Mouse (Mus musculus) 416B (cell line): ENCODE data around the gene Marc2.

ENCODE experiments used
- DNase-seq: peaks from one replicate; pipeline ENCODE4 v3.0.0; 2011; ENCODE audit warnings: low read depth

The Marc2 gene

DNA sequence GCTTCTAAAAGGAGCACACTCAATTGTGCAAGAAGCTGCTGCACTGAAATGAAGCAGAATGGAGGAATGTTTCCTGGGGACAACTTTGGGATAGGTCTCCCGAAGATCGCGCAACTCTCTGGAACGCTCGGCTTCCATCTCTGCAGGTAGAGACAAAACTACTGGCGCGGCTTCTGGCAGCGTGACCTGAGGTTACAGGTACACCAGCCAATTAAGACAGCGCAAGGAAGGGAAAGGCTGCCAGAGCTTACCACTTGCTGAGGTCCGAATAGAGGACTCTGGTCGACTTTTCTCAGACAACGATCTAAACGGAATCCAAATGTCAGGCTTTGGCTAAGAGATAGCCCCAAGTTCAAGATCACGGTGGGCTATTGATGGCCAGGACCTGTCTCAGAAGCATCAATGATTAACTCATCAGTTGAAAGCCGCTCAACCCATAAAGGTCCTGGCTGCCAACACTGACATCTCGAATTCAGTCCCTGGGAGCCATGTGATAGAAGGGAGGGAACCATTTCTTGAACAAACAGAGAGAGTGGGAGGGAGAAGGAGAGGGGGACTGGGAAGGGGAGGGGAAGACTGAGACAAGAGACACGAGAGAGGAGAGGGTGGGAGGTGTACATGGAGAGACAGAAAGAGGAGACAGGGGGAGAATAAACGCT lies at the start of gene Marc2:
Gene Marc2, minus strand, starts transcription at position 360 of the 659 bp plus-strand sequence.
- no peak for DNase-seq

- no peak for DNase-seq
Measured at GRCm38 (mm10) chr1:184891998-184892397, 45.7 kb upstream of the Marc2 start.

GRCm38 (mm10) chr1:184889454-184889853 lies 43.2 kb upstream of the Marc2 start:
- DNase-seq = no peak

DNA sequence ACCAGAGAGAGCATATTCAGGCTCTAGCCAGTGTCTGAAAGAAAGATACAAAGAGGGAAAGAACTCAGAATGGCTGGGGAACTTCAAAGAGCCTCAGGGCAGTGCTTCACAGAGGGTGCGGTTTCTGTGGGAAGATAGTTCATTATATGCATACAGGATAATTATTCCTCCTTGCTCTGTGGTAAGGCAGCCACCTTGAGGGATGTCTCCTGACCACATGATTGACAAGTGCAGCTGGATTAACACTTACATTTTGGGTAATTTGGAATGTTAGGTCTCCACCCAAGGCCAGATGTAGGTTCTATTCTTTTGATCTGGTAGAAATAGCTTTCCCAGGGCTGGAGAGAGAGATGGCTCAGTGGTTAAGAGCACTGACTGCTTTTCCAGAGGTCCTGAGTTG lies 39.9 kb upstream of the Marc2 start:
- DNase-seq = no peak

- no peak for DNase-seq
Measured at GRCm38 (mm10) chr1:184882281-184883268, 36.3 kb upstream of the Marc2 start, which contains the start of gene C130074G19Rik. TSS of gene C130074G19Rik (minus strand) at chr1:184883218.

- no peak for DNase-seq
Measured at GRCm38 (mm10) chr1:184881861-184882260, 35.6 kb upstream of the Marc2 start.

DNA sequence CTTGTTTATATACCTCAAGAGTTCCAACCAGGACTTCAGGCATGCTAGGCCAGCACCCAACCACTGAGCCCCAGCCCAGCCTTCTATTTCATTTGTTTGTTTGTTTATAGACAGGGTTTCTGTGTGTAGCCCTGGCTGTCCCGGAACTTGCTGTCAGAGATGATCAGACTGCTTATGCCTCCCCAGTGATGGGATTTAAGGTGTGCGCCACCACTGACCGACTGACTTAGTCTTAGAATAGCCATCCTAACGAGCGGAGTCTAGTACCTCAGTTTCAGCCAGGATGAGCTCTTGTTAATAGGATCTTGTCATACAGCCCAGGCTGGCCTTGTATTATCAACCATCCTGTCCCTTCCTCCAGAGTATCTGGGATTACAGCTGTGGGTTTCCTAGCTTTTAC lies 35.0 kb upstream of the Marc2 start:
- DNase-seq = no peak

- no peak for DNase-seq
Measured at GRCm38 (mm10) chr1:184878860-184879259, 32.6 kb upstream of the Marc2 start.

DNA sequence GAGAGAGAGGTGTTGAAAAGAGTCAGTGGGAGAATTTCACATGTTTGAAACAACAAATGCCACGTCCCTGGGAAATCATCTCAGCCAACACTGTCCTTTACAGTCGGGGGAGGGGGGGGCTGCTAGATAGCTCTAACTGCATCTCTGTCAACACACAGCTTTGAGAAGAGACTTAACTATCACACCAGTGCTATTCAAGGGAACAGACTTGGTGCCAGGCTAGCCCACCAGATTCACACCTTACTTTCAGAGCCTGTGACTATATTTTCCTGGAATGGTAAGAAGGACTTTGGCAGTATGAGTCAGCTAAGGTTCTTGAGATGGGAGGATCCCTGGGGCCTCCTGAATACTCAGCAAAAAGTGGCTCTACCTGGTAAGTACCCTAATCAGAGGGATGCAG lies 31.1 kb upstream of the Marc2 start:
- no peak for DNase-seq

DNA sequence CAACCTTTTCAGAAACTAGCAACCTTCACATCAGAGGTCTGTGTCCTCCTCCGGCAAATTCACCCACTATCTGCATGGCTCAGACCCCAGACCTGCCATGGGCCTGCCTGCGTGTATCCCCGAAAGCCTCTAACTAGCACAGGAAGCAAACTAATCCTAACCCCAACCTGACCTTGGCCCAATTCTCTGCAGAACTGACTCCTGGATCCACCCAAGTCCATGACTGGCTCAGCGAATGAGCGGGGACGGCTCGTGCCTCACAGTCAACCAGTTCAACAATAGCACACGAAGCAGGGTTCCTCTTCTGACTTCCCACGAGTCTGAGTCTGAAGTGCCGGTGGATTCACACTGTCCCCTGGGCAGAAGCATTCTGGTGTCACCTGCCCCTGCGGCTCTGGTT lies 27.7 kb upstream of the Marc2 start:
- DNase-seq = no peak

DNA sequence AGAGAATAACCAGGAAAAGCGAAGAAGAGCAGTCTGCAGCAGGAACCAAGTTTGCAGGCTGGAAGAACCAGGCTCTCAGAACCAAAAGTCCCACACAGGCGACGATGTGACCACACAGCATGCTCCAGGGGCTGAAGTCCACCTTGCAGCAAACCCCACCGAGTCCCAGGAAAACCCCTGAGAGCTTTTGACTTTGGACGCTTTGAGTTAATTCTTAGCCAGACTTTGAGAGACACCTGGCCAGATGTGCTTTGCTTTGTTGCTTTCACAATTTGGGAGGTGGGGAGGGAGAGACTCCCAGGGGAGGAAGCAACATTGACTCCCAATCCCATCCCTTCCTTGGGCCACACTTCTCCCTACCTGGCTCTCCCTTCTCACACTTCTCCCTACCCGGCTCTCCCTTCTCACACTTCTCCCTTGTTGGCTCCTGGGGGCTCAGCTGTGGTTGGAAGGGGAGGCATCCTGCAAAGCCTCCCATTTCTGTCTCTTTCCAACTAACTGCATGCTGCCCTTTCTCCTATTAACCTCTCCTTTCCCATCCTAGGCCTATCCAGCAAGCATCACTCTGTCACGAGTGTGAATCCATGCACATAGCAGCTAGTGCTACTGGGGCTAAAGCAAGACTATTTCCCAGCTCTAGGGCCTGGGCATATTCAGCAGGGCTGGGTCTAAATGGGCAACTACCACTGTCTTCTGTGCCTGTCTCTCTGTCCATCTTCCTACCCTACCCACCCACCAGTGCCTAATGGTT lies 26.0 kb upstream of the Marc2 start:
- DNase-seq = no peak

- no peak for DNase-seq
Measured at GRCm38 (mm10) chr1:184871506-184871905, 25.3 kb upstream of the Marc2 start.

- no peak for DNase-seq
Measured at GRCm38 (mm10) chr1:184870646-184871385, 24.6 kb upstream of the Marc2 start.

DNA sequence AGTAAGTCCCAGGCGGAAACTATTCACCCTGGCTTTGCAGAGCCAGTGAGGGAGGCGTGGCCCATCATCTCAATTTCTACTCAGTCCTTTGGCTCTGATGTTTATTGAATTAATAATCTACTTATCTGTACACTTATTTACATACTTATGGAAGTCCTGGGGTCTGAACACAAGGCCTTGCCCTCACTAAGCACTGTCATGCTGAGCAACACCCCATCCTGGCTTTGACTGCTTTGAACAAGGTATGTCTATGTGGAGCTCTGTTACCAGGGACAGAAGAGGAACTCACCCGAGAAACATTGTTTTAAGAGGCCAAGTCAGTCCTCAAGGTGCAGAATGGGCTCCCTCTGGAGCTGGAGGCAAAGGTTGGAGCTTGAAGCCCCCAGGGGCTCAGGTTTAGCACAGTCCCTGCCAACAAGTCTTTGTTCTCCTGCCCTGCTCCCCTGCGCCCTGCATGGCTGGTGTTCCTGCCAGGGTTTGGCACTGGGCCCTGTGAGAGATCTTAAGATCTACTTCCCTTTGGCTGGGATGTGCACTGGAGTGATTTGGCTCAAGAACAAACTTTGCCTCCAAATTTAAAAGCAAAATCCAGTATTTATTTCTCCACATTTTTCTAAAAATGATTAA lies 23.8 kb upstream of the Marc2 start:
- DNase-seq = no peak

DNA sequence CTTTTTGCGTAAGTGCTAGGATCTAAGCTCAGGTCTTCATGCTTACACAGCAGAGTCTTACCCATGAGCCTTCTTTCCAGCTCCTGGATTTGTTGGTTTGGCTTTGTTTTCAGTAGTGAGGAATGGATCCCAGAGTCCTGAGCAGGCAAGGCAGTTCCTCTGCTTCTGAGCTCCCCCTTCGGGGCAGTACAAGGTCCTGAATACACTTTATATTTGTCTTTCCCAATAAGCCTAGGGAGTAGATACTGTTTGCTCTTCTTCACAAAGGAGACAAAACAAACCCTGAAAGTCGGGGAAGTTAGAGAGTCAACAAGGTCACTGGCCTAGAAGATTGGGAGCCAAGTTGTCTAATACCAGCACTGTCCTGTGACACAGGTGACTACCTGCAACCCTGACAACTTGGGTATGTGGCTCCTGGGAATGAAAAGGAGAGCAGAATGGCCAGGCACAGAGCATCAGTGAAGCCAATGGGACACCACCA lies 21.4 kb upstream of the Marc2 start:
- no peak for DNase-seq

- DNase-seq = no peak
Measured at GRCm38 (mm10) chr1:184864381-184864801, 18.1 kb upstream of the Marc2 start.

GRCm38 (mm10) chr1:184862636-184863035 lies 16.4 kb upstream of the Marc2 start:
- DNase-seq = no peak

GRCm38 (mm10) chr1:184861551-184861950 lies 15.3 kb upstream of the Marc2 start:
- DNase-seq = no peak

- DNase-seq = no peak
Measured at GRCm38 (mm10) chr1:184860276-184860675, 14.0 kb upstream of the Marc2 start.

DNA sequence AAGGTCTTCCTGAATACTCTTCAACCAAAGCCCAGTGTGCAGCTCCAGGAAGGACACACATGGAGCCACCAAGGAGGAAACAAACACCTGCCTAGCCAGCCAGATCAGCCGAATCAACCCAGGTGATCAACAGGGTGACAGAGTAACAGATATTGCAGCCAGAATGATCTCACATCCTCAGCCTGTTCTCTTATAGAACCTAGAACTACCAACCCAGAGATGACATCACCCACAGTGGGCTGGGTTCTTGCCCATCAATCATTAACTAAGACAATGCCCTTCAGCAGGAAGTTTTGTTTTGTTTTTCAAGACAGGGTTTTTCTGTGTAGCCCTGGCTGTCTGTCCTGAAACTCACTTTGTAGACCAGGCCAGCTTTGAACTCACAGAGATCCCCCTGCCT lies 12.0 kb upstream of the Marc2 start:
- DNase-seq = no peak

DNA sequence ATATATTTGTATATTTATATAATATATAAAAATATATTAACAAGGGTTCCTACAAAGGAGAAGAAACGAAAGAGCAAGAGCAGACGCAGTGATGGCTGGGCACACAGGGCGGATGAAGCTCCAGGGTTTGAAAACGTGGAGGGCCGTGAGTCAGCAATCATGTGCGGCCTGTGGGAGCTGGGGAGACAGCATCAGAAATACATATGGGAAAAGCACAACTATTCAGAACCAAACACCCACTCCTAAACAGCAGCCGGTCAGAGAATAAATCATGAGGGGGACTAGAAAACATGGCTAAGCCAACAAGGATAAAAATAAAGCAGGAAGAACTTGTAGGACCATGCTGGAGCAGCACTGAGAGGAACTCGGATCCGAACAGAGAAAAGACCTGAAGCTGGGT lies 11.0 kb upstream of the Marc2 start:
- DNase-seq = no peak
